In the genomic region with DNA sequence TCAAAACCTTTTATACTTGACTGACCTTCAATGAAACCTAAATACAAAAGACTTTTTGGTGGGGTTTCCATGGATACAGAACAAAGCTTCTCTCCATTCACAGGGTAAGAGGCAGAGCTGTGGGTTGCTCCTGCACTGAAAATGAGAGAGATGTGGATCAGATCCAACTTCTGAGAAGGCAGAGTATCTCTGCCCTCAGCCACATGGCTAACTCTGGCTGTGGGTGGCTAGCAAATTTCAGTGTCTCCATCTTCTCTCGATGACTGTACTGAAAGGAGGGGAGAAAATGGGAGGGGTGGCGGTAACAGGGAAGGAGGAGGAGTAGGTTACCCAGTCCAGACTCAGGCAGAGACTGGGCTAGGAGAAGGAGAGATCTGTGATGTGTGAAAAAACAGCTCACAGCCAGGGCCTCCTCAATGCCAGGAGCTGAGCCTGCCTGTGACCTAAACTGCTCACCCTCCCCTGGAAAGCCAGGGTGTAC, we compare ENCODE assay signal across 9 mouse cellular contexts.
DNase-seq lines count a peak whose midpoint lies in the region; ATAC-seq lines count a peak whose summit lies in the region.
"Had no signal": no experiment of that assay in that cellular context is flagged by ENCODE, and none has a peak within 500 bp of the region (broad histone marks: within the 10 kb centered on the region; RNA-seq: fewer than 3 reads in every experiment).

No protein-coding gene starts in this region.

- H3K9ac ChIP-seq in forebrain, embryonic 15.5 days (replicated peaks) = no peak overlapping the region
- H3K9ac ChIP-seq: lung, embryonic 15.5 days had no signal

- H3K4me1 ChIP-seq in forebrain, embryonic 15.5 days = peaks cover 12% of the 10 kb centered on the region
- H3K4me1 ChIP-seq: lung, embryonic 15.5 days had no signal

- WGBS in forebrain, embryonic 15.5 days = 11% methylated on average over 2 of the region's 2 CpGs

- DNase-seq in frontal cortex, adult 2 months (ENCODE audit: extremely low spot score in 1 of 2, low spot score in 1 of 2) = peak; percentile 39 to 67
- DNase-seq in frontal cortex, postnatal 14 days (ENCODE audit: low spot score in 2 of 2) = no peak
- DNase-seq in left cerebral cortex, postnatal 25 days (ENCODE audit: low spot score in 2 of 2) = peak; percentile 21 to 63
- DNase-seq in retina, embryonic 14.5 days (ENCODE audit: low spot score) = peak; percentile 17
- DNase-seq in lung, postnatal 4 days = no peak
- no peak for DNase-seq in spleen, postnatal 14 days (ENCODE audit: low spot score in 2 of 2)
- DNase-seq in testis, postnatal 10 days (ENCODE audit: low spot score) = no peak

- H3K27ac ChIP-seq in forebrain, embryonic 15.5 days (replicated peaks) = peak overlapping the region; percentile 70
- H3K27ac ChIP-seq: lung, embryonic 15.5 days had no signal

- H3K9me3 ChIP-seq in forebrain, embryonic 15.5 days = no peaks in the 10 kb centered on the region
- H3K9me3 ChIP-seq: lung, embryonic 15.5 days had no signal

- no peak overlapping the region for H3K4me2 ChIP-seq in forebrain, embryonic 15.5 days (replicated peaks)
- H3K4me2 ChIP-seq: lung, embryonic 15.5 days had no signal

- H3K27me3 ChIP-seq in forebrain, embryonic 15.5 days = no peaks in the 10 kb centered on the region
- H3K27me3 ChIP-seq: lung, embryonic 15.5 days had no signal

- peak; percentile 93 for ATAC-seq in forebrain, embryonic 15.5 days (replicated peaks)

- H3K36me3 ChIP-seq in forebrain, embryonic 15.5 days = no peaks in the 10 kb centered on the region
- H3K36me3 ChIP-seq: lung, embryonic 15.5 days had no signal

- H3K4me3 ChIP-seq in forebrain, embryonic 15.5 days = no peak overlapping the region
- H3K4me3 ChIP-seq: lung, embryonic 15.5 days had no signal

- intact Hi-C loops in left cerebral cortex, postnatal 25 days (cut with DNase I) = no loop called here

Comparison
In these comparisons a context has a peak if more than half of its experiments do, and no peak if none do; other contexts are left out.
1. DNase-seq: peak in frontal cortex, adult 2 months (2 of 2), left cerebral cortex, postnatal 25 days (2 of 2) and retina, embryonic 14.5 days (single experiment); none in frontal cortex, postnatal 14 days (0 of 2), lung, postnatal 4 days (0 of 2), spleen, postnatal 14 days (0 of 2) and testis, postnatal 10 days (single experiment).